Mouse (Mus musculus) cortical plate, adult 2 months (tissue): ENCODE data around the gene Pan3.

Source experiments
- CTCF ChIP-seq: fragments of 200-500 bp; IDR thresholded peaks from 2 replicates; pipeline ENCODE4 v1.5.1; 2011; ENCODE audit warnings: mild to moderate bottlenecking, control low read depth, low read length; ENCODE audit not compliant: insufficient read depth; ENCODE audit errors: extremely low read depth
- POLR2A ChIP-seq: fragments of 200-500 bp; IDR thresholded peaks from 2 replicates; pipeline ENCODE4 v1.6.1; 2011; ENCODE audit warnings: mild to moderate bottlenecking, low read length, control low read depth; ENCODE audit not compliant: insufficient read depth; ENCODE audit errors: extremely low read depth

- TF ChIP-seq CTCF, result no peak
- no peak for TF ChIP-seq POLR2A
Observed at GRCm38 (mm10) chr5:147444757-147445156, 14.8 kb downstream of the Pan3 start.
